Mouse (Mus musculus): ENCODE measurements around the gene Zranb2.

Gene Zranb2

GRCm38 (mm10) chr3:157533964-157534785 lies at the start of gene Zranb2:
TSS of gene Zranb2 (plus strand) at chr3:157534160.
- CTCF ChIA-PET, result no interaction called here

GRCm38 (mm10) chr3:157492043-157492442 lies 41.9 kb upstream of the Zranb2 start:
- CTCF ChIA-PET, result no interaction called here

- CTCF ChIA-PET, result no interaction called here
These were observed 31.7 kb upstream of the Zranb2 start for GRCm38 (mm10) chr3:157502216-157502615.

GRCm38 (mm10) chr3:157514116-157514796 lies 19.7 kb upstream of the Zranb2 start:
- CTCF ChIA-PET, result no interaction called here

- CTCF ChIA-PET, result no interaction called here
These were observed 17.5 kb upstream of the Zranb2 start for GRCm38 (mm10) chr3:157516471-157516870.

- CTCF ChIA-PET, result no interaction called here
These were observed 16.0 kb upstream of the Zranb2 start for GRCm38 (mm10) chr3:157517992-157518391.

GRCm38 (mm10) chr3:157520433-157520832 lies 13.5 kb upstream of the Zranb2 start:
- CTCF ChIA-PET, result no interaction called here

GRCm38 (mm10) chr3:157523834-157524233 lies 10.1 kb upstream of the Zranb2 start:
- CTCF ChIA-PET, result no interaction called here

- CTCF ChIA-PET, result no interaction called here
These were observed 2.4 kb upstream of the Zranb2 start for GRCm38 (mm10) chr3:157531585-157531984.

- CTCF ChIA-PET, result no interaction called here
These were observed 941 bp downstream of the Zranb2 start for GRCm38 (mm10) chr3:157534786-157535415.

- CTCF ChIA-PET, result no interaction called here
These were observed 15.4 kb downstream of the Zranb2 start for GRCm38 (mm10) chr3:157549323-157549722.

- CTCF ChIA-PET, result no interaction called here
These were observed 16.0 kb downstream of the Zranb2 start for GRCm38 (mm10) chr3:157549758-157550600.

- CTCF ChIA-PET, result interaction anchor here (0.6 kb wide), 1 partner anchor 171 kb away, joined by 12 read pairs; no protein-coding TSS in a partner anchor
These were observed 31.2 kb downstream of the Zranb2 start for GRCm38 (mm10) chr3:157565196-157565595.

- CTCF ChIA-PET, result no interaction called here
These were observed 33.0 kb downstream of the Zranb2 start, which contains the start of gene Ptger3 for GRCm38 (mm10) chr3:157566725-157567565. TSS of gene Ptger3 (plus strand) at chr3:157566892.

GRCm38 (mm10) chr3:157567566-157568132 lies 33.7 kb downstream of the Zranb2 start:
- CTCF ChIA-PET, result no interaction called here

GRCm38 (mm10) chr3:157572011-157572410 lies 38.1 kb downstream of the Zranb2 start:
- CTCF ChIA-PET, result no interaction called here

- CTCF ChIA-PET, result interaction anchor here (0.9 kb wide), 1 partner anchor 38 kb away, joined by 4 read pairs; no protein-coding TSS in a partner anchor
These were observed 41.7 kb downstream of the Zranb2 start for GRCm38 (mm10) chr3:157575441-157576342.

- CTCF ChIA-PET, result no interaction called here
These were observed 42.4 kb downstream of the Zranb2 start for GRCm38 (mm10) chr3:157576343-157576722.

GRCm38 (mm10) chr3:157576862-157577261 lies 42.9 kb downstream of the Zranb2 start:
- CTCF ChIA-PET, result no interaction called here

All from spleen, embryonic (tissue).